Mouse (Mus musculus) neutrophil, adult 5-6 weeks (primary cell): ENCODE measurements at regions not wholly inside any gene's neighbourhood (a gene's known extent, or its start where the extent isn't known, plus 50 kb on each side); places are given as distances from the start of the nearest gene placed in this dataset.

Experiments
- ATAC-seq: fragments of 151-379, 151-347 bp; 2 replicates; pipeline ENCODE4 v1.8.0; 2017; ENCODE audit warnings: mild to moderate bottlenecking, moderate TSS enrichment; ENCODE audit not compliant: insufficient number of reproducible peaks, poor library complexity, low FRiP score, severe bottlenecking; ENCODE audit errors: extremely low read depth

DNA sequence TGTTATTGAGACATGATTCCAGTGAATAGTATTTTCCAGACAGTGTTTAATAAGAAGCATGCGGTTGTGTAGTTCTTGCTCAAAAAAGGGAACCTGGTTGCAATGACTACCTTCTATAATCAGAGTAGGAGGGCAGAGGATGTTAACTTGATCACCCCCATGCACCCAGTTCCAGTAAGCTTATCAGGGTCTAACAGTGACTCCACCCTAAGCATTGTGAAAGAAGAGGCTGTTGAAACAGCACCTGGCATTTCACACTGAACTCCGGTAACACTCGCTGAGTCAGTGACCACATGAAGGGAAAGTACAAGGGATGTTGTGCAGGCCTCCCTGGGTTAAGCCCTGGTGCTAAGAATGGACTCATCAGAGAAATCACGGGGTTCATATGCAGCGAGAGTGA lies 1253.8 kb upstream of the Zeb2 start:
- peak; percentile 94 for ATAC-seq

DNA sequence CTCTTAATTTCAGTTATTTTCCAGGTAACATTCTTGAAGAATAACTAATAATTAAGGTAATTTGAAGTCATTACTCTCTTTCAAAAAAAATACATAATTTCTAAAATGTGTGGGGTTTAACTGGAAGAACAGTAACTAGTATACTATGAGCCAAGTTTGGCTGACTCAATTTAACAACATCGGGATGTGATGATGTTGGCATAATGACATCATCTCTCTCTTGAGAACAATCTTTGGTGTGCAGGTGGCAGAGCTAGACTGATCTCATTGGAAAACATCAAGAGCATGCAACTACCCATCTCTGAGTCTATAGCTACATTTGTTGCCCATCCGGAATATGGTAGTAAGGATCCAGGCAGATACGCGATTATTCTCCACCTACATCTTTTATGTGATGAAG lies 1251.7 kb upstream of the Zeb2 start:
- no peak for ATAC-seq

DNA sequence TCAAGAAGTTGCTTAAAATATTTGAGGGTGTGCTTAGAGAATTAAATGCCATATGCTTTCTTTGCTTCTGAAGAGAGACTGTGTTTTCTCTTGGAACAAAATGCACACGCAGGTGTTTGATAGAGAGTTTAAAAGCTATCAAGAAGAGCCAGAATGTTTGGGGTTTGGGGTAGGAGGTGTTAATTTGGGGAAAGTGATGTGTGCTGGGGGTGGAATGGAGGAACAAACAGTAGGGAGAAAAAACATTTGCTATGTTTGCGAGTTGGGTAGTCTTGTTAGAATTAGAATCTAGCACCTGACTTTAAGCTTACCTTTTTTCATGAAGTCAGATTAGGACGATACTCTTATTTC lies 1248.9 kb upstream of the Zeb2 start:
- no peak for ATAC-seq

DNA sequence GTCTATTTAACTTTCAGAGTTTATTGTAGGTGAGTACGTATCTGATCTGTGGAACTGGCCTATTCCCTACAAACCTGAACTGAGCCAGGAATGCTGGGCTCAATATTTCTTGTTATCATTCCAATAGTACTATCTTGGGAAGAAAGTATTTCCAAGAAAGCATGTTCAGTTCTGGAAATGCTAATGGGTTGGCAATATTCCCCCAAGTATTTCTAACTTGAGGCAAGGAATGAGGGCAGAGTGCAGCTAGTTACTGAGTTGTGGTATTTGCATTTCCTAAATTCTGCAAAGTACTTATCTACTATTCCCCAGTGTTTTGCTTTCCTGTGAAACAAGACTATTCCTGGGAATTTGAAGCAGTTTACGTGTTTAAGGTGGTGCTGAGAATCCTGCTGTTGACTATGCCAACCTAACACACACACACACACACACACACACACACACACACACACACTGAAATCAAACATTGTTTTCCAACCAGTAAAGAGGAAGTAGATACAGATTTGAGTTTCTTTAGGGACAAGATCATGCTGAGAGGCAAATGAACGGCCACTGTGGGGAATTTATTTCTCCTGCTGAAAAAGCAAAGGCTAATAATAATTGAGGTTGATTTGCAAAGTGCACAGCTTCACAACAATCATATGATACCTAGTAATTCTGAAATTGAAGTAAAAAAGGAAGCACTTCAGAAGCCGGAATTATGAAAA lies 1248.4 kb upstream of the Zeb2 start:
- ATAC-seq: 0 out of 2 replicates have a peak, but pooled peaks have one; percentile 33

DNA sequence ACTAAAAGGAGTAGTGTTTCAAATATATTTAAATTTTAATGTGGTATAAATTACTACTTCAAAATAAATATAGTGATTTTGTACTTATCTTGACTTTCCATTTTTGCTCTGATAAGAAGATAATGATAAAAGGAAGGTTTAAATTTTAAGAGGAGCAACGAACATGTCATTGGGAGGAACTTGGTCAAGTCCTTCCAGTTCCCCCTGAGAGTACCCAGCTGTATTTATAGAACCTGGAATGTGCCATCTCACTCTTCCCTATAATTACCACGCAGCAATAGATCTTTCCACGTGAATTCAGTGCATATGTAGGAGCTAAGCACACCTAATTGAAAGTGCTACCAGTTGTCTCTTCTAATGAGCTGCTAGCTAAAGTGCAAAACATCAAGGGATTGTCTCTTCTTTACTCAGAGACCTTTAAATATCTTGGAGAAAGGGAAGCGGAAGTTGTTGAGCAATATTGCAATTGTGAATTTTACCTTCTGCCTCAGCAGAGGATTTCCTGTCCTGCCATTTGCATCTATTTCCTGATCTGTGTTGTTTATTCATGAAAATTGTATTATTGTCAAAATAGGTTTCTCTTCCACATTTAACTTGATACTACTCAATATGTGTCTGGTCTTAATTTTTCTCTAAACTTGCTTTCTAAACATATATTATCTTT lies 1243.0 kb upstream of the Zeb2 start:
- no peak for ATAC-seq

DNA sequence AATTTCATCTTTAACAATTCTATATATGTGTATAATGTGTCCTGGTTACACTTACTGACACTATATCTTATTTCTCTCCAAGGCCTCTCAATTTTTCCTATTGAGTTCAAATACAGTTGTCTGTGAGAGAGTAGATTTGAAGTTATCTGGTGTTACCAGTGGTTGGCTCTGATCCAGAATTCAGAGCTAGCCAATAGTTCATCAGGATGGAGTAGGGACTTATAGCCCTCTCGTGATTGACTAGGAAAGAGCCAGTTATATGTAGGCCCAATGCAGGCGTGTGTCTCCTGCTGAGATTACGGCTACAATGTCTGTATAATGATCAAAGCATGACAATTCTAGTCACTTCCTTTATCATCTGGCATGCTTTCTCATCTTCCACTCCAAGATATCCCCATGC lies 1241.0 kb upstream of the Zeb2 start:
- ATAC-seq: no peak

DNA sequence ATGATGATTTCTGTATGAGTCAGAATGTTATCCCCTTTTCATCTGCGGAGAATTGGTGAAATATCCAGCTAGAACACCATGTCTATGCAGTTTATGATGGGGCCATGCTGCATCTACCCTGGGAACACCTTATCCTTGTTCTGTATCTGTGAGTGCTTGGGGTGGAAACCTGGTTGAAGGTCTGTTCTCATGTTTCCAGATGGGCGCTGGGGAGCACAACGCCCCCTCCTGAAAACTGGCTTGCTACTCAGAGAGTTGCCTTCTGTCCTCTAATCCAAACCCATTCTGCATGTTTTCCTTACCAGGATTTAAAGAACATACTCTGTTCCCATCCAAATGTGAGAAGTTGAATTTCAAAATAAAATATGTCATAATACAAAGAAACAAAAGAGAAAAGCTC lies 1239.5 kb upstream of the Zeb2 start:
- ATAC-seq: no peak

DNA sequence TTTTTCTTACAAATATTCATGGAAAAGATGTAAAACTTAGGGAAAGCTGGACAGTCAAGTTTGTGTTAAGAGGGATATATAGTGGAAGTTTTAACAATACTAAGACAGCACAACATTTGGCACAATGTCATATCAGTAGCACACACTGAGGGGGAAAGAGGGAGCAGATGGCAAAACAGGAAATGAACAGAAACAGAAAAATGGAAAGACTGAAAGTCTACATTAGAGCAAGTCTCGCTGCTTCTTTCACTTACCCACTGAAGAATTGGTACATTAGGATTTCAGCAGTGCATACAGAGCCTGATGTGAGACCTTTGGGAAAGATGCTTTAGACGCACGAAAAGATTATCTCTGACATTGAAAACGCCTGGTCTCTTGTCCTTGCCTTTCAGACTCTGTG lies 1223.5 kb upstream of the Zeb2 start:
- no peak for ATAC-seq

DNA sequence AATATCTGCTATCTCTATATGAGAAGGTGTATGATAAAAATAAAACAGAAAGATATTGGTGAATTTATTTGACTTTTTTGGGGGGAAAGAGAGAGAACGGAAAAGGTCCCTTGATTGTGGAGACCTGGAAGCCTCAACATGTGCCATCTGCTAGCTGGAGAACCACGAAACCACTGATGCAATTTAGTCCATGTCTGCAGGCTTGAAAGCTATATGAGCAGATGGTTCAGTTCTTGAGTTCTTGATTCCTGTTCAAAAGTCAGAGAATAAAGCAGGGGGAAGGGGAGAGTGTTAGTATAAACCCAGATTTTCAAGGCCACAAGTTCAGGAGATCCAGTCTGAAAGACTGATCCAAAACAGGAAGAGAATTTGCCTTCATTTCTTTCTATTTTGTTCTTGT lies 1199.5 kb upstream of the Zeb2 start:
- no peak for ATAC-seq

DNA sequence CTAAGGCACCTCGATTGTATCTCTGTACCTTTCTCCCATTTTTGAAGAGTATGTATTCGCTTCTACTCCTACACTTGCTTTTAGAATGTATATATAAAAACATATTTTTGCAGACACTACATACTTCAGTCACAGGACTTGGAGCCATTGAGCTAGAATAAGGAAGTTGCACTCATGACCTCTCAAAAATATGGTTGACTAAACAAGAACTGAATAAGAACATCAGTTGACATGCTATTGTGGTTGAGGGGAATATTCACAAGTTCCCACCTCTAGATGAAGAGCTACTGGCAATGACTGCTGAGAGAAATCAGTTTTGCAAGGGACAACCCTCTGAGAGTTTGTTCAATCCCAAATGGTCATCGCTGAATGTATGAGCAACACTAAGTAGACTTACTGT lies 1198.0 kb upstream of the Zeb2 start:
- ATAC-seq: peak; percentile 53; the same call in 1 of the 2 replicates

DNA sequence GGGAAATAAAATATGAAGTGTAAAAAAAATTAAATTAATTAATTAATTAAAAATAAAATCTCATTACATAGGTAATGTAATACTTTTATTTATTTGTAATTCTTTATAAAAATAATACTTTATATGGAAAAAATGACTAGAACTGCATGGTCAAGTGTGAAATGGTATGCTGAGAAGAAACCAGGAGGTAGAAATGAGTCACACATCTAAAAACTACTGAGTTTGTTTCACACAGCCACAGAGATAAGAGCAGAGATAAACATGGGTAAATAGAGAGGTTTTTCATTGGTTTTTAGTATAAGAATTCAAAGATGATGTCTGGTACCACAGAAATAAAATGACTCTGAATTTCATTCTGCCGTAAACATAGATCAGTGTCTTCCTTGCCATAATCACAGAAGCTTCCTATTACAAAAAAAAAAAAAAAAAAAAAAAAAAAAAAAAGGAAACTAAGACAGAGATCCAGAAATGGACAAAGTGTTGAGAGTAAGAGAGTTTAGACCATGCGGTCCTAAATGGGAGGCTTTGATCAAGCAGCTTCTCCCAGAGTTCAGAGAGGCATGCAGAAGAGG lies 1190.5 kb upstream of the Zeb2 start:
- ATAC-seq: no peak

DNA sequence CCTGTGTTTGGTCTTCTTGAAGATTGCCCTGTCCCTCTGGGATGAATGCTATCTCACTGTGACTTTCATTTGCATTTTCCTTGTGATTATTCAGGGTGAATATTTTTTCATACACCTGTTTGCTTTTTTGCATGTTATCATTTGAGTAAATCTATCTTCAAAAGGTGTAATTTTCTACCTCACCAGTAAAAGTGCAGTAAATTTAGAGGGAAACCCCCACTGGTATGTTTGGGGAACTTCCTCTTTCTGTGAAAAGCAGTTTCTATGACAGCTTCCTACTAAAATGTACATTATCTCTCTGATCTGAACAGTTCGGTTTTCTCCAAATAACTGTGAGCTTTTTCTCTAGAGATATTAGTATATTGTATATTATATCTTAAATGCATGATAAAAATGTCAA lies 1185.4 kb upstream of the Zeb2 start:
- ATAC-seq: peak; percentile 90

DNA sequence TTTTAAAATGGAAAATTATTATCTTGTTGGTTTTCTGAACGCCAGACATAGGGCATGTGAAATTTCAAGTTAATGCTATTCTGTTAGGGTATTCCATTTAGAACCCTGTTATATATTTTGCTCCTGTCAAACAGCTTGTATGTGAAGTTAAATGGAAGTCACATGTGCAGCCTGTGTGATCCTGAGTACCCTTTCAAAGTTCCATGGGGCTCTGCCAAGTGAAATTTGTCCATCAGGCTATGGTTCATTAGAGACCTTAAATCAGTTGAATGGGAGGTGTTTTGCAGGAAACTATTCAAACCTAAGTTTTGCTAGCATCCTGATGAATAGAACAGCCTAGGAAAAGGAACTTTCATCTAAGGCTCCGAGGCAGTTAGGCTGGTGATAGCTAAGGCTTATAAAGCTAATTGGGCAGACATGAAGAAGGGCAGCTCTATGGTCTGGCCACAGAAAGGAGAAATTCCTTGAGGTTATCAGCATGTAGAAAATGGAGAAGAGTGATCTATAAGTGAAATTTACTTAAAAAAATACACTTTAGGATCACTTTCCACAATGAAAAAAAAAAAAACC lies 1180.2 kb upstream of the Zeb2 start:
- no peak for ATAC-seq

DNA sequence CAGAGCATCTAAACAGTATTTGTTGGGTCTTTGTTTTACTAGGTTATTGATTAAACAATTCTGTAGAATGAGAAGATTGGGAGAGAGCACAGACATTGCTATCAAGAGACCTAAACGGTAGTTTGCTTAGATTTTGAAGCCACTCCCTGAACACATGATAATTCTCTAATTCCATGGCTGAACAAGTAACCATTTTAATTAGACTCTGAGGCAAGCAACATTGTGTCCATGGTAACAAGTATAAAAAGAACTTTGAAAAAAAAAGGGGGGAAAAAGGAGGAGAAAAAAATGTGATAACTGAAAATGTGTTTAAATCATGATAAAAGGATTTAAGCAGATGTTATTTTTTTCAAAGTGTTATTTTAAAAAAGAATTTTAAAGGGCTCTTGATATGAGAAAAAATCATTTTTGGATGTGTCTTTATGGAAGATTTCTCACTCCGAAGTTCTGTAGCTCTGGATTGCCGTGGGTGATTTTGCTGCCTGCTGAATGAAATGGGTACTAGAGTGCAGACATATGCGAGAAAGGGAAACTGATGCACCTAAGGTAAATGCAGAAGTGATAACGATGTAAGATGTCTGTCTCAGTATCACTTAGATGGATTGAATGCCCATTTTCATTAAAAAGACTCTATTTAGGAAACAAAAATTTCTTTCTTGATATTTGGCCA lies 1166.9 kb upstream of the Zeb2 start:
- ATAC-seq: no peak

DNA sequence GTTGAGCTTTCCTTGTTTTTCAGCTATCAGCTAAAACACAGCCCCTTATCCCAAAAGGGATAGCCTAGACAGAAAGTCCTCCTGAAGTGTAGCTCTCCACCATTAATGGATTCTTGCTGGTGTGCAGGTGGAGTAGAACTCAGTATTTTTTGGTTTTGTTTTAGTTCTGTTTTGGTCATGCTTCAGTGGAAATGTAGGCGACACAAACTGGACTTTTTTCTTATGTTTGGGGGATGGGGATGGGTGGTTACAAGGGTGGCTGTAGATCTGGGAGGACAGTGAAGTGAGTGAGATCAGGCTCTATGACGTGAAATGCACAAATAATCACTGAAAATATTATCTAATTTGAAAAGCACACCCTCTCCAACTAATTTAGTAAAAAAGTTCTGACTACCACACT lies 1163.6 kb upstream of the Zeb2 start:
- ATAC-seq: no peak

DNA sequence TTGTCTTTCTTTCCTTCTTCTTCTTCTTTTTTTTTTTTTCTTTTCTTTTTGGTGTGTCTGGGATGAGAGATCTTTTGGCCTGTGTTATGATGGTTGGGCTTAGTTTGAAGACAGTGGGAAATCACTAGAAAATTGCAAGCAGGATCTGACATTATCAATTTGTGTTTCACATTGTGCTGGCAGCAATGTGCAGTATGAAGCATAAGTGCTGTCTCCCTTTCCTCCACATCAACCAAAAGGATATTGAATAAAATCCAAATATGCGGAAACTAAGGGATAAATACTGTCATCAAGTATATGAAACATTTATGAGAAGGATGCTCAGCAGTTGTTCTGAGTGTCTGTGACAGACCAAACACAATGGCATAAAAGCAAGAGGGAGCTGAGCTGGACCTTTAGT lies 1144.4 kb upstream of the Zeb2 start:
- ATAC-seq: no peak

DNA sequence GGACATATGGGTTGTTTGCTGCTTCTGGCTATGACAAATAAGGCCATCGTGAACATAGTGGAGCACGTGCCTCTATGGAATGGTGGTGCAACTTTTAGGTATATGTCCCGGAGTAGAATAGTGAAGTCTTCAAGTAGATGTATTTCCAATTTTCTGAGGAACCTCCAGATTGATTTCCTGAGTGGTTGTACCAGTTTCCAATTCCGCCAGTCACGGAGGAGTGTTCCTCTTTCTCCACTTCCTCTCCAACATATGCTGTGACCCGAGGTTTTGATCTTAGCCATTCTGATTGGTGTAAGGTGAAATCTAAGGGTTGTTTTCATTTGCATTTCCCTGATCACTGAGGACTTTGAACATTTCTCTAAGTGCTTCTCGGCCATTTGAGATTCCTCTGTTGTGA lies 1134.4 kb upstream of the Zeb2 start:
- peak; percentile 39; the same call in 1 of the 2 replicates for ATAC-seq

DNA sequence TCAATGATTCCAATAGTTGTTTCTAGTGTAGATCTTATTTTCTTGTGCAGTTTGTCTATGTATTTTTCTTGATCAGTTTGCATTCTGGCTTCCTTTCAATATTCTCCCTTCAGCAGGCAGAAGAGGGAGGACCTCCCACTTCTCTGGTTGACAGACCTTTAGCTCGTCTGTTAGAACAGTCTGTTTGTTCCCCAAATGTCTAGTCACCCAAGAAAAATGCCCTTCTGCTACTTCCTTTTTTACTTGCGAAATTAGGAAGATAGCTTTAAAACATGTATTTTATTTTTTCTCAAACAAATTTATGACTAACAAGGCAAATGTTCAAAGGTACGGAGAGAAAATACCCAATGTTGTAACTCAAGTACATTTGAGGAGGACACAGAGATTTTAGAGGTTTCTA lies 1128.5 kb upstream of the Zeb2 start:
- peak; percentile 66; the same call in 1 of the 2 replicates for ATAC-seq

DNA sequence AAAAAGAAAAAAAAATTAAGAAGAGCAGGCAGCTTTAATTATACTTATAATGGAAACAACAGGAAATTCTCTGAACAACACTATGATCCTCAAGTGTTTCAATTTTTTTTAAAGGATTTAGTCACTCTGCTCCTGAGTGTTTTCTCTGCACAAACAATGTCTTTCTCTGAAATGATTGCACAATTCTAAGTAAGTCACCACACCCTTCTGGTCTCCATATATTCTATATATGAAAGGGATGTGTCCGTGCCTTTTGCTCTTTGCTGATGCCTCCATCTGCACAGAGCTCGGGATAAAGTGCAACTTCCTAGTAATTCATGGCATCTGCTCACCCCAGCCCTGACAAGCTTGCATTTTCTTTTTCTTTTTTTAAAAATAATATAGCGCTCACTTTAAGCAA lies 1127.5 kb upstream of the Zeb2 start:
- no peak for ATAC-seq

DNA sequence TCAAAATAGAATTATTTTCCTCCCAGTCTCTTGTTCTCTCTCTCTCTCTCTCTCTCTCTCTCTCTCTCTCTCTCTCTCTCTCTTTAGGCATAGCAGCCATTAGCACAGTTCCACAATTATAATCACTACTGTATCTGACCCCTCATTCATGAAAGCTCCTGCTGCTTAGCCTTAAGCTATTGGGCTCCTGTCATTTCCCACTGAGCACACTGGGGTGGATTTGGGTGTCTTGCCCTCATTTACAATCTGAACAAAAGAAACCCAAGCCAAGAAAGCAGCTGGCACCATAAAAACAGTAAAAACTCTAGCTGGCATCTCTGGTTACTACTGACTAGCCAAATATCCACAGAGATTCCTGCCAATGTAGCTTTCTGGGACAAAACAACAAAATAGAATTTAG lies 1125.6 kb upstream of the Zeb2 start:
- no peak for ATAC-seq
